Mouse (Mus musculus) E14TG2a.4 (cell line): ENCODE results near the gene Suv39h2.

ENCODE experiments used
- H3K27me3 ChIP-seq: 2 replicates; pipeline ENCODE4 v1.6.1; 2014; ENCODE audit warnings: low read length, control low read depth; ENCODE audit not compliant: insufficient read depth
- H3K36me3 ChIP-seq: 2 replicates; pipeline ENCODE4 v1.6.1; 2014; ENCODE audit warnings: low read length, control low read depth; ENCODE audit not compliant: insufficient read depth
- H3K4me1 ChIP-seq: replicated peaks from 2 replicates; pipeline ENCODE4 v1.6.1; 2014; ENCODE audit warnings: low read depth, low read length, control low read depth
- H3K4me3 ChIP-seq: replicated peaks from 2 replicates; pipeline ENCODE4 v1.5.1; 2014; ENCODE audit warnings: mild to moderate bottlenecking, low read length
- H3K9me3 ChIP-seq: 2 replicates; pipeline ENCODE4 v1.6.1; 2014; ENCODE audit warnings: low read length, control low read depth
- CTCF ChIP-seq: conservative IDR thresholded peaks from 2 replicates; pipeline ENCODE4 v1.5.1; 2014; ENCODE audit warnings: low read length
- NANOG ChIP-seq: IDR thresholded peaks from 2 replicates; pipeline ENCODE4 v1.6.1; 2014; ENCODE audit warnings: borderline replicate concordance, low read length, mixed read lengths
- POU5F1 ChIP-seq: IDR thresholded peaks from 2 replicates; pipeline ENCODE4 v1.6.1; 2014; ENCODE audit warnings: low read length, borderline replicate concordance

Suv39h2 gene

GRCm38 (mm10) chr2:3475746-3476251 is 968 bp upstream of the Suv39h2 start:
- Histone ChIP-seq H3K4me3 (no peak overlapping the region), H3K9me3 (peaks cover 4% of the 10 kb centered on the region; the same call in 1 of the 2 replicates), H3K27me3 (peaks cover 9% of the 10 kb centered on the region), H3K4me1 (peaks cover 21% of the 10 kb centered on the region), H3K36me3 (peaks cover 15% of the 10 kb centered on the region)
- TF ChIP-seq CTCF, result no peak
- no peak for TF ChIP-seq POU5F1
- TF ChIP-seq NANOG, result no peak

DNA sequence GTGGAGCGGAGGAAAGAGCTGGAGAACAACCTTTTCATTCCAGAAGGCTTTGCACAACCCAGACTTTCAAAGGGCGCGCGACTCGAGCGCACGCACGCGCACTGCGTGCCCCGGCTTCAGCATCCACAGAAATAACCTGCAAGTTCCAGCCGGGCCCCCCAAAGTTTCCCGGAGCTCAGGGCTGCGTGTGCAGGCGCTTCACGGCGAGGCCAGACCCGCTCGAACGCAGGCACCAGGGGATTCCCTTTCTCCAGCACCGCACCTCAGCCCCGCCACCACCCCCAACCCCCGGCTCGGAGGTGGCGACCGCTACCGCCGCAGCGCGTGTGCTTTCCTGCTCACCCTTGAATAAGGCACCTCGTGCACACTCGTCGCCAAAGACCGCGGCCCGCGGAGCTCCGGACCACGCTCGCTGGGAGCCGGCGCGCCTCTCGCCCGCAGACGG is 448 bp downstream of the Suv39h2 start:
- Histone ChIP-seq H3K9me3 (peaks cover 2% of the 10 kb centered on the region; the same call in 1 of the 2 replicates), H3K4me3 (peak overlapping the region; percentile 93), H3K36me3 (peaks cover 29% of the 10 kb centered on the region), H3K4me1 (peaks cover 21% of the 10 kb centered on the region), H3K27me3 (peaks cover 9% of the 10 kb centered on the region)
- TF ChIP-seq NANOG (no peak), POU5F1 (no peak), CTCF (no peak)

GRCm38 (mm10) chr2:3473891-3474290 is 940 bp downstream of the Suv39h2 start:
- Histone ChIP-seq H3K4me1 (peaks cover 21% of the 10 kb centered on the region), H3K27me3 (peaks cover 9% of the 10 kb centered on the region), H3K4me3 (peak overlapping the region; percentile 93), H3K9me3 (no peaks in the 10 kb centered on the region), H3K36me3 (peaks cover 32% of the 10 kb centered on the region)
- TF ChIP-seq POU5F1 (no peak), CTCF (no peak), NANOG (no peak)

DNA sequence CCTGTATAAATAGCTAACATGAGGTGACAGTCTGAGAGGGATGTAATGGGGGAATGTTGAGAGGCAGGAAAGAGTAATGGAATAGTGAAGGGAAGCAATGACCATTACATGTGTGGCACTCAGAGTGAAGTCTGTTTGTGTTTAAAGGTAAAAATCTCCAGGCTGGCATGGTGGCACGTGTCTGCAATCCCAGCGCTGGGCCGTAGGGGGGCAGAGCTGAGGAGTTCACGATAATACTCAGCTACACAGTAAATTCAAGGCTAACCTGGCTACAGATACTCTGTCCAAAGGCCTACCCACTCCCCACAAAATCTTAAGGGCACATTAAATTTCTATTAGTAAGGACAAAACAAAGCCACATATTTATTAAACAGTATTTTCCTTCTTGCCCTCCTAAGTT is 18.2 kb downstream of the Suv39h2 start:
- peaks cover 95% of the 10 kb centered on the region for H3K36me3 ChIP-seq
- no peak overlapping the region for H3K4me3 ChIP-seq
- no peaks in the 10 kb centered on the region for H3K27me3 ChIP-seq
- TF ChIP-seq CTCF (peak; percentile 30), POU5F1 (no peak)
- H3K9me3 ChIP-seq, result no peaks in the 10 kb centered on the region
- peaks cover 8% of the 10 kb centered on the region for H3K4me1 ChIP-seq

GRCm38 (mm10) chr2:3453096-3453495 is 21.7 kb downstream of the Suv39h2 start:
- H3K36me3 ChIP-seq, result peaks cover 92% of the 10 kb centered on the region

DNA sequence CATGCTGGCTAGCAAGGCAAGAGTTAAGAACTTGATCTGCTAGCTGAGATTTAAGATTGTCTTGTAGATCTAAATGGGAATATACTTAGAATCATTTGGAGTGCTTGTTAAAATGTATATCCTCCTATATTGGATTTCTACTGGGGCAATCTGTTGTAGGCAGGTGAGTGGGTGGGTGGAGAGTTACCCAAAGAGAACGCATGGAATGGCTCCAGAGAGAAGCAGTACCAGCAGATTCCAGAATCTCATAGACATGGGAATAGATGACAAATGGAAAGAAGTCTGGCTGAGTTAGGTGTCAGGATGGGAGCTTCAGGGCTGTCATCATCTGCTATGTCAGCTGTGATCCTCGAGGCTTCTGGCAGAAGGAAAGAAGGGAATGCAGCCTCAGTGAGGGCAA is 25.4 kb downstream of the Suv39h2 start:
- Histone ChIP-seq H3K9me3 (no peaks in the 10 kb centered on the region), H3K27me3 (no peaks in the 10 kb centered on the region), H3K36me3 (peaks cover 83% of the 10 kb centered on the region), H3K4me3 (no peak overlapping the region), H3K4me1 (peaks cover 55% of the 10 kb centered on the region)
- TF ChIP-seq NANOG, result no peak
- TF ChIP-seq CTCF, result no peak
- TF ChIP-seq POU5F1, result no peak

More at GRCm38 (mm10) chr2:3453096-3453495, 21.7 kb downstream of the Suv39h2 start:
- TF ChIP-seq CTCF, result no peak
- TF ChIP-seq NANOG, result no peak
- no peak for TF ChIP-seq POU5F1
- Histone ChIP-seq H3K4me3 (no peak overlapping the region), H3K27me3 (no peaks in the 10 kb centered on the region), H3K4me1 (peaks cover 33% of the 10 kb centered on the region), H3K9me3 (no peaks in the 10 kb centered on the region)

DNA sequence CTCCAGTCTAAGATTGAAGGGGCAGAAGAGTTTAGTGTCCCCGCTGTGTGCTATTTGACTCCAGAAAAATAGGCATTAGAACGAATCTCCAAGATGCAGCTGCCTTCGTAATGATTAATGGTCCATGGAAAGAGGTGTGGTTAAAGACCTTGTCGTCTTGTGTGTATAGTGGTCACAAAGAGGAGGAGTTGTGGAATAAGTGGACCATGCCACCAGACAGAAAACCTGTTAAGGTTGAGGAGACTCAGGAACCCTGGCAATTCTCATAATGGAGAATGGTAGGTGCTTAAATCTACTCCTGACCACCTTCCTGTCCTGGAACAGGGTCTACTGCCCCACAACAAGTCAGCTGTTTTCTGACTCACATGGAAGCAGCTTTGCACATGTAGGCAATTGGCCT is 28.8 kb downstream of the Suv39h2 start:
- no peak for TF ChIP-seq POU5F1
- TF ChIP-seq CTCF, result no peak
- no peak for TF ChIP-seq NANOG
- Histone ChIP-seq H3K4me1 (peaks cover 57% of the 10 kb centered on the region), H3K9me3 (no peaks in the 10 kb centered on the region), H3K36me3 (peaks cover 80% of the 10 kb centered on the region), H3K27me3 (no peaks in the 10 kb centered on the region), H3K4me3 (no peak overlapping the region)

GRCm38 (mm10) chr2:3444206-3444605 is 30.6 kb downstream of the Suv39h2 start:
- H3K9me3 ChIP-seq, result no peaks in the 10 kb centered on the region
- TF ChIP-seq CTCF (no peak), NANOG (no peak), POU5F1 (no peak)

DNA sequence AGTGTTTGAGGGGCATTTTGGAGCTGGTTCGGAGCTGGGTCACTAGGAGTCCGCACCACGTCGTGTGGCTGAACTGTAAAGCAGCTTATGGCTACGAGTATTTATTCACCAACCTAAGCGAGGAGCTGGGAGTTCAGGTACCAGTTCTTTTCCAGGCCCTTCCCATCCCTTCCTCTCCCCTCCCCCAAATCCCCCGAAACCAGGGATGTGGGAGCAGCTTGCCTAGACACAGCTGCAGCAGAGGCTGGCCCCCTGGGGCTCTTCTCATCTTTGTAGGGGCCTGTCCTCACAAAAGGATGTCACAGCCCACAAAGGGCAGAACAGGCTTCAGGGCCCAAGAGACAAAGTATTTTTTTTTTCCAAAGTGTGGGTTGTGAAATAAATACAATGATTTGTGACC is 36.9 kb downstream of the Suv39h2 start:
- H3K4me1 ChIP-seq, result peaks cover 6% of the 10 kb centered on the region
- H3K27me3 ChIP-seq, result no peaks in the 10 kb centered on the region
- H3K9me3 ChIP-seq, result no peaks in the 10 kb centered on the region
- H3K36me3 ChIP-seq, result peaks cover 57% of the 10 kb centered on the region
- no peak for TF ChIP-seq POU5F1
- TF ChIP-seq CTCF, result no peak
- no peak for TF ChIP-seq NANOG
- no peak overlapping the region for H3K4me3 ChIP-seq

More at GRCm38 (mm10) chr2:3444206-3444605, 30.6 kb downstream of the Suv39h2 start:
- Histone ChIP-seq H3K27me3 (no peaks in the 10 kb centered on the region), H3K4me3 (no peak overlapping the region), H3K4me1 (peaks cover 41% of the 10 kb centered on the region), H3K36me3 (peaks cover 76% of the 10 kb centered on the region)
